Mouse (Mus musculus): ENCODE measurements at regions not wholly inside any gene's neighbourhood (a gene's known extent, or its start where the extent isn't known, plus 50 kb on each side); places are given as distances from the start of the nearest gene placed in this dataset.
"Not testable (repeated sequence)": the region's sequence is repeated elsewhere in the genome, so short reads cannot be mapped to it uniquely, and the experiment has no call there.

- Histone ChIP-seq H3K4me2 (ENCODE audit: low read depth, severe bottlenecking) (no peak overlapping the region), H3K9me3 (ENCODE audit: control insufficient read depth, low read length) (no peaks in the 10 kb centered on the region), H3K36me3 (ENCODE audit: control insufficient read depth, insufficient read depth, low read length) (no peaks in the 10 kb centered on the region), H3K9ac (ENCODE audit: low read length) (no peak overlapping the region), H3K27ac (replicated peaks; ENCODE audit: low read depth, low read length) (no peak overlapping the region), H3K4me1 (ENCODE audit: control insufficient read depth, insufficient read depth, low read length) (peaks cover 20% of the 10 kb centered on the region), H3K4me3 (ENCODE audit: low read depth, low read length) (no peak overlapping the region), H3K27me3 (ENCODE audit: control insufficient read depth, insufficient read depth, low read length) (no peaks in the 10 kb centered on the region)
- WGBS = 91% methylated on average over 9 of the region's 9 CpGs
- no peak for DNase-seq (ENCODE audit: low spot score)
- no peak for ATAC-seq (ENCODE audit: insufficient number of reproducible peaks, low FRiP score, low TSS enrichment, low read depth)
Observed at GRCm38 (mm10) chr4:84153571-84153970, 521.5 kb downstream of the Bnc2 start.

GRCm38 (mm10) chr4:84157911-84158647, 517.0 kb downstream of the Bnc2 start:
- 46% methylated on average over 5 of the region's 5 CpGs for WGBS
- Histone ChIP-seq H3K4me1 (ENCODE audit: control insufficient read depth, insufficient read depth, low read length) (peaks cover 8% of the 10 kb centered on the region), H3K4me3 (ENCODE audit: low read depth, low read length) (no peak overlapping the region), H3K27me3 (ENCODE audit: control insufficient read depth, insufficient read depth, low read length) (no peaks in the 10 kb centered on the region), H3K27ac (replicated peaks; ENCODE audit: low read depth, low read length) (no peak overlapping the region; the same call in 1 of the 2 replicates), H3K9ac (ENCODE audit: low read length) (no peak overlapping the region), H3K9me3 (ENCODE audit: control insufficient read depth, low read length) (no peaks in the 10 kb centered on the region), H3K36me3 (ENCODE audit: control insufficient read depth, insufficient read depth, low read length) (no peaks in the 10 kb centered on the region), H3K4me2 (ENCODE audit: low read depth, severe bottlenecking) (no peak overlapping the region)
- peak; percentile 75 for ATAC-seq (ENCODE audit: insufficient number of reproducible peaks, low FRiP score, low TSS enrichment, low read depth)
- DNase-seq (ENCODE audit: low spot score) = peak; percentile 53

GRCm38 (mm10) chr4:84163362-84163761, 511.7 kb downstream of the Bnc2 start:
- no peak for DNase-seq (ENCODE audit: low spot score)
- Histone ChIP-seq H3K4me2 (ENCODE audit: low read depth, severe bottlenecking) (no peak overlapping the region), H3K4me3 (ENCODE audit: low read depth, low read length) (no peak overlapping the region), H3K9me3 (ENCODE audit: control insufficient read depth, low read length) (no peaks in the 10 kb centered on the region), H3K4me1 (ENCODE audit: control insufficient read depth, insufficient read depth, low read length) (peaks cover 5% of the 10 kb centered on the region; the same call in 1 of the 2 replicates), H3K36me3 (ENCODE audit: control insufficient read depth, insufficient read depth, low read length) (no peaks in the 10 kb centered on the region), H3K27me3 (ENCODE audit: control insufficient read depth, insufficient read depth, low read length) (no peaks in the 10 kb centered on the region), H3K27ac (replicated peaks; ENCODE audit: low read depth, low read length) (no peak overlapping the region), H3K9ac (ENCODE audit: low read length) (no peak overlapping the region)
- ATAC-seq (ENCODE audit: insufficient number of reproducible peaks, low FRiP score, low TSS enrichment, low read depth) = no peak
- 91% methylated on average over 6 of the region's 6 CpGs for WGBS

GRCm38 (mm10) chr4:84165256-84165655, 509.8 kb downstream of the Bnc2 start:
- Histone ChIP-seq H3K36me3 (ENCODE audit: control insufficient read depth, insufficient read depth, low read length) (no peaks in the 10 kb centered on the region), H3K4me1 (ENCODE audit: control insufficient read depth, insufficient read depth, low read length) (no peaks in the 10 kb centered on the region), H3K27ac (replicated peaks; ENCODE audit: low read depth, low read length) (no peak overlapping the region), H3K4me2 (ENCODE audit: low read depth, severe bottlenecking) (no peak overlapping the region), H3K9ac (ENCODE audit: low read length) (no peak overlapping the region), H3K9me3 (ENCODE audit: control insufficient read depth, low read length) (no peaks in the 10 kb centered on the region), H3K27me3 (ENCODE audit: control insufficient read depth, insufficient read depth, low read length) (no peaks in the 10 kb centered on the region), H3K4me3 (ENCODE audit: low read depth, low read length) (no peak overlapping the region)
- 92% methylated on average over 3 of the region's 3 CpGs for WGBS
- no peak for DNase-seq (ENCODE audit: low spot score)
- no peak for ATAC-seq (ENCODE audit: insufficient number of reproducible peaks, low FRiP score, low TSS enrichment, low read depth)

- no peaks in the 10 kb centered on the region for H3K27me3 ChIP-seq (ENCODE audit: control insufficient read depth, insufficient read depth, low read length)
- no peak overlapping the region for H3K27ac ChIP-seq (replicated peaks; ENCODE audit: low read depth, low read length)
- no peak overlapping the region for H3K4me3 ChIP-seq (ENCODE audit: low read depth, low read length)
- no peaks in the 10 kb centered on the region for H3K36me3 ChIP-seq (ENCODE audit: control insufficient read depth, insufficient read depth, low read length)
- H3K9me3 ChIP-seq (ENCODE audit: control insufficient read depth, low read length) = no peaks in the 10 kb centered on the region
- no peaks in the 10 kb centered on the region for H3K4me1 ChIP-seq (ENCODE audit: control insufficient read depth, insufficient read depth, low read length)
- no peak overlapping the region for H3K9ac ChIP-seq (ENCODE audit: low read length)
- DNase-seq (ENCODE audit: low spot score) (no peak), ATAC-seq (ENCODE audit: insufficient number of reproducible peaks, low FRiP score, low TSS enrichment, low read depth) (no peak)
- WGBS = 62% methylated on average over 6 of the region's 6 CpGs
- no peak overlapping the region for H3K4me2 ChIP-seq (ENCODE audit: low read depth, severe bottlenecking)
Observed at GRCm38 (mm10) chr4:84172841-84173240, 502.2 kb downstream of the Bnc2 start.

- Histone ChIP-seq H3K36me3 (ENCODE audit: control insufficient read depth, insufficient read depth, low read length) (no peaks in the 10 kb centered on the region), H3K27ac (replicated peaks; ENCODE audit: low read depth, low read length) (no peak overlapping the region), H3K9ac (ENCODE audit: low read length) (no peak overlapping the region), H3K4me1 (ENCODE audit: control insufficient read depth, insufficient read depth, low read length) (no peaks in the 10 kb centered on the region), H3K27me3 (ENCODE audit: control insufficient read depth, insufficient read depth, low read length) (no peaks in the 10 kb centered on the region), H3K9me3 (ENCODE audit: control insufficient read depth, low read length) (no peaks in the 10 kb centered on the region), H3K4me3 (ENCODE audit: low read depth, low read length) (no peak overlapping the region), H3K4me2 (ENCODE audit: low read depth, severe bottlenecking) (no peak overlapping the region)
- ATAC-seq (ENCODE audit: insufficient number of reproducible peaks, low FRiP score, low TSS enrichment, low read depth) (no peak), DNase-seq (ENCODE audit: low spot score) (no peak)
- 79% methylated on average over 2 of the region's 2 CpGs for WGBS
Observed at GRCm38 (mm10) chr4:84173441-84173840, 501.6 kb downstream of the Bnc2 start.

GRCm38 (mm10) chr4:84176457-84176856, 498.6 kb downstream of the Bnc2 start:
- not testable (repeated sequence) for DNase-seq (ENCODE audit: low spot score); H3K9ac ChIP-seq (ENCODE audit: low read length); H3K27me3 ChIP-seq (ENCODE audit: control insufficient read depth, insufficient read depth, low read length); H3K4me1 ChIP-seq (ENCODE audit: control insufficient read depth, insufficient read depth, low read length); ATAC-seq (ENCODE audit: insufficient number of reproducible peaks, low FRiP score, low TSS enrichment, low read depth); H3K27ac ChIP-seq (replicated peaks; ENCODE audit: low read depth, low read length); H3K9me3 ChIP-seq (ENCODE audit: control insufficient read depth, low read length); H3K4me3 ChIP-seq (ENCODE audit: low read depth, low read length); H3K36me3 ChIP-seq (ENCODE audit: control insufficient read depth, insufficient read depth, low read length); H3K4me2 ChIP-seq (ENCODE audit: low read depth, severe bottlenecking)
- WGBS = 95% methylated on average over 6 of the region's 6 CpGs

GRCm38 (mm10) chr4:84177827-84178226, 497.2 kb downstream of the Bnc2 start:
- H3K27me3 ChIP-seq (ENCODE audit: control insufficient read depth, insufficient read depth, low read length) = no peaks in the 10 kb centered on the region
- no peak overlapping the region for H3K4me2 ChIP-seq (ENCODE audit: low read depth, severe bottlenecking)
- ATAC-seq (ENCODE audit: insufficient number of reproducible peaks, low FRiP score, low TSS enrichment, low read depth) (no peak), DNase-seq (ENCODE audit: low spot score) (no peak)
- no peak overlapping the region for H3K27ac ChIP-seq (replicated peaks; ENCODE audit: low read depth, low read length)
- no peak overlapping the region for H3K9ac ChIP-seq (ENCODE audit: low read length)
- no peaks in the 10 kb centered on the region for H3K9me3 ChIP-seq (ENCODE audit: control insufficient read depth, low read length)
- WGBS = 59% methylated on average over 3 of the region's 3 CpGs
- H3K4me1 ChIP-seq (ENCODE audit: control insufficient read depth, insufficient read depth, low read length) = no peaks in the 10 kb centered on the region
- H3K4me3 ChIP-seq (ENCODE audit: low read depth, low read length) = no peak overlapping the region
- no peaks in the 10 kb centered on the region for H3K36me3 ChIP-seq (ENCODE audit: control insufficient read depth, insufficient read depth, low read length)

GRCm38 (mm10) chr4:84184436-84184835, 490.6 kb downstream of the Bnc2 start:
- H3K27ac ChIP-seq (replicated peaks; ENCODE audit: low read depth, low read length) = no peak overlapping the region
- WGBS = 88% methylated on average over 4 of the region's 4 CpGs
- ATAC-seq (ENCODE audit: insufficient number of reproducible peaks, low FRiP score, low TSS enrichment, low read depth) (no peak), DNase-seq (ENCODE audit: low spot score) (no peak)
- peaks cover 6% of the 10 kb centered on the region; the same call in 1 of the 2 replicates for H3K4me1 ChIP-seq (ENCODE audit: control insufficient read depth, insufficient read depth, low read length)
- H3K9ac ChIP-seq (ENCODE audit: low read length) = no peak overlapping the region
- H3K4me2 ChIP-seq (ENCODE audit: low read depth, severe bottlenecking) = no peak overlapping the region
- no peaks in the 10 kb centered on the region for H3K36me3 ChIP-seq (ENCODE audit: control insufficient read depth, insufficient read depth, low read length)
- H3K9me3 ChIP-seq (ENCODE audit: control insufficient read depth, low read length) = no peaks in the 10 kb centered on the region
- no peaks in the 10 kb centered on the region for H3K27me3 ChIP-seq (ENCODE audit: control insufficient read depth, insufficient read depth, low read length)
- H3K4me3 ChIP-seq (ENCODE audit: low read depth, low read length) = no peak overlapping the region
